In genomic region chr17:33802221-33802620, GRCm38 (mm10) we compare ENCODE assay signal across 11 mouse cellular contexts. TPM values are rescaled to one million over a fixed set of nuclear protein-coding genes. Genes with fewer than 3 reads are reported as not detected.
A peak's percentile ranks its signal among the peaks of the same experiment; 100 is the strongest.
DNase-seq lines count a peak whose midpoint lies in the region; ATAC-seq and TF ChIP-seq lines count a peak whose summit lies in the region.
"Had no signal": no experiment of that assay in that cellular context is flagged by ENCODE, and none has a peak within 500 bp of the region (broad histone marks: within the 10 kb centered on the region; RNA-seq: fewer than 3 reads in every experiment).

No protein-coding gene starts in this region.

- H3K4me1 ChIP-seq in heart, adult 2 months (ENCODE audit: control insufficient read depth, insufficient read depth, low read length), result no peaks in the 10 kb centered on the region; the same call in 1 of the 2 replicates
- no peaks in the 10 kb centered on the region for H3K4me1 ChIP-seq in midbrain, postnatal 0 days (ENCODE audit: insufficient read depth, low read length)
- no peaks in the 10 kb centered on the region for H3K4me1 ChIP-seq in midbrain, embryonic 16.5 days (ENCODE audit: control insufficient read depth, insufficient read depth, low read length)
- H3K4me1 ChIP-seq in stomach, postnatal 0 days (replicated peaks; ENCODE audit: control insufficient read depth, insufficient read depth), result no peaks in the 10 kb centered on the region
- H3K4me1 ChIP-seq: embryonic facial prominence, embryonic 13.5 days had no signal

- intact Hi-C loops in heart, adult 2 months (cut with DNase I), result loop anchor here (1.0 to 5.0 kb wide), 2 partner anchors 56 to 365 kb away; no protein-coding TSS in a partner anchor
- intact Hi-C loops in heart, postnatal 14 days (cut with DNase I), result loop anchor here (5.0 to 10.0 kb wide), 4 partner anchors 75 to 365 kb away; no protein-coding TSS in a partner anchor
- intact Hi-C loops in heart, postnatal 36 days (cut with DNase I), result loop anchor here (1.0 to 2.0 kb wide), 2 partner anchors 56 to 361 kb away; no protein-coding TSS in a partner anchor

- peak; percentile 73 for TF ChIP-seq CTCF in heart, adult 2 months (IDR thresholded peaks at IDR 0.05)
- TF ChIP-seq CTCF in midbrain, postnatal 0 days (IDR thresholded peaks at IDR 0.05), result peak; percentile 74
- TF ChIP-seq CTCF in brain, embryonic 14.5 days (IDR thresholded peaks at IDR 0.05; ENCODE audit: borderline replicate concordance, extremely low read depth, insufficient read depth, insufficient read length), result peak; percentile 32; the same call in 1 of the 2 replicates
- peak; percentile 75 for TF ChIP-seq CTCF in stomach, postnatal 0 days (IDR thresholded peaks at IDR 0.05; ENCODE audit: low read depth)

- no peak overlapping the region for H3K4me3 ChIP-seq in heart, adult 2 months
- H3K4me3 ChIP-seq in midbrain, postnatal 0 days (ENCODE audit: low read depth, low read length), result no peak overlapping the region
- H3K4me3 ChIP-seq in midbrain, embryonic 16.5 days (ENCODE audit: low read depth, low read length), result no peak overlapping the region
- no peak overlapping the region for H3K4me3 ChIP-seq in stomach, postnatal 0 days (ENCODE audit: low read depth, low read length)
- H3K4me3 ChIP-seq: embryonic facial prominence, embryonic 13.5 days had no signal

- H3K9ac ChIP-seq in heart, adult 2 months (ENCODE audit: low read depth, low read length), result no peak overlapping the region
- H3K9ac ChIP-seq in midbrain, postnatal 0 days (replicated peaks; ENCODE audit: low read length, poor library complexity, severe bottlenecking), result no peak overlapping the region
- no peak overlapping the region for H3K9ac ChIP-seq in midbrain, embryonic 16.5 days (ENCODE audit: low read depth, low read length)
- H3K9ac ChIP-seq in stomach, postnatal 0 days (ENCODE audit: low read length), result no peak overlapping the region
- H3K9ac ChIP-seq: embryonic facial prominence, embryonic 13.5 days had no signal

- H3K27ac ChIP-seq in heart, adult 2 months, result no peak overlapping the region
- H3K27ac ChIP-seq in midbrain, postnatal 0 days (ENCODE audit: low read depth, low read length), result no peak overlapping the region
- H3K27ac ChIP-seq in midbrain, embryonic 16.5 days (ENCODE audit: low read length), result no peak overlapping the region
- no peak overlapping the region for H3K27ac ChIP-seq in stomach, postnatal 0 days (replicated peaks)
- H3K27ac ChIP-seq: embryonic facial prominence, embryonic 13.5 days had no signal

- no peak overlapping the region for H3K4me2 ChIP-seq in midbrain, postnatal 0 days (ENCODE audit: low read depth, low read length, poor library complexity, severe bottlenecking)
- H3K4me2 ChIP-seq in midbrain, embryonic 16.5 days (ENCODE audit: low read length), result no peak overlapping the region
- no peak overlapping the region for H3K4me2 ChIP-seq in stomach, postnatal 0 days (replicated peaks; ENCODE audit: low read depth)
- H3K4me2 ChIP-seq: embryonic facial prominence, embryonic 13.5 days had no signal

- no peaks in the 10 kb centered on the region for H3K27me3 ChIP-seq in heart, adult 2 months (ENCODE audit: control insufficient read depth, insufficient read depth, low read length)
- H3K27me3 ChIP-seq in midbrain, postnatal 0 days (ENCODE audit: insufficient read depth, low read length), result no peaks in the 10 kb centered on the region
- no peaks in the 10 kb centered on the region; the same call in 1 of the 2 replicates for H3K27me3 ChIP-seq in midbrain, embryonic 16.5 days (ENCODE audit: control insufficient read depth, insufficient read depth, low read depth, low read length)
- no peaks in the 10 kb centered on the region for H3K27me3 ChIP-seq in stomach, postnatal 0 days (ENCODE audit: control insufficient read depth, insufficient read depth, low read length)
- H3K27me3 ChIP-seq: embryonic facial prominence, embryonic 13.5 days had no signal

- 1% methylated on average over 2 of the region's 2 CpGs for WGBS in heart, adult 2 months
- 10% methylated on average over 2 of the region's 2 CpGs for WGBS in midbrain, postnatal 0 days
- 3% methylated on average over 2 of the region's 2 CpGs for WGBS in midbrain, embryonic 16.5 days
- 2% methylated on average over 2 of the region's 2 CpGs for WGBS in stomach, postnatal 0 days

- H3K79me2 ChIP-seq in heart, adult 2 months (replicated peaks; ENCODE audit: control insufficient read depth, insufficient read depth, low read length), result no peaks in the 10 kb centered on the region

- TF ChIP-seq POLR2A in heart, adult 2 months (IDR thresholded peaks at IDR 0.05; ENCODE audit: insufficient read depth, low read depth, low read length), result no peak
- TF ChIP-seq POLR2A in brain, embryonic 14.5 days (IDR thresholded peaks at IDR 0.05; ENCODE audit: borderline replicate concordance, extremely low read depth, insufficient read depth, insufficient read length, poor library complexity, severe bottlenecking), result no peak

- H3K36me3 ChIP-seq in heart, adult 2 months (ENCODE audit: control insufficient read depth, insufficient read depth, low read length), result no peaks in the 10 kb centered on the region
- H3K36me3 ChIP-seq in midbrain, postnatal 0 days (ENCODE audit: insufficient read depth, low read length), result no peaks in the 10 kb centered on the region
- no peaks in the 10 kb centered on the region for H3K36me3 ChIP-seq in midbrain, embryonic 16.5 days (ENCODE audit: control insufficient read depth, insufficient read depth, low read length)
- H3K36me3 ChIP-seq in stomach, postnatal 0 days (ENCODE audit: control insufficient read depth, insufficient read depth, low read length), result no peaks in the 10 kb centered on the region
- H3K36me3 ChIP-seq: embryonic facial prominence, embryonic 13.5 days had no signal

- no peak for TF ChIP-seq EP300 in heart, adult 2 months (IDR thresholded peaks at IDR 0.05; ENCODE audit: insufficient read depth, low read depth, low read length)
- no peak for TF ChIP-seq EP300 in stomach, postnatal 0 days (optimal IDR thresholded peaks at IDR 0.05)

- no peak for DNase-seq in heart, adult 2 months
- no peak for DNase-seq in heart, postnatal 14 days
- peak; percentile 24 for DNase-seq in midbrain, postnatal 0 days (ENCODE audit: low spot score)
- peak; percentile 45 for DNase-seq in brain, embryonic 14.5 days (ENCODE audit: low read depth)
- DNase-seq in stomach, postnatal 0 days (ENCODE audit: low spot score), result no peak
- no peak for DNase-seq in heart, postnatal 36 days
- no peak for DNase-seq in T-cell, adult 2 months (ENCODE audit: low spot score)
- DNase-seq: lung, postnatal 14 days; right cerebral cortex, postnatal 25 days had no signal

- no peaks in the 10 kb centered on the region for H3K9me3 ChIP-seq in midbrain, postnatal 0 days (ENCODE audit: low read length)
- no peaks in the 10 kb centered on the region for H3K9me3 ChIP-seq in midbrain, embryonic 16.5 days (replicated peaks; ENCODE audit: control insufficient read depth, low read length, poor library complexity, severe bottlenecking)
- no peaks in the 10 kb centered on the region for H3K9me3 ChIP-seq in stomach, postnatal 0 days (ENCODE audit: control insufficient read depth, low read length)
- H3K9me3 ChIP-seq: embryonic facial prominence, embryonic 13.5 days had no signal

- ATAC-seq in midbrain, postnatal 0 days (ENCODE audit: low FRiP score), result no peak
- no peak for ATAC-seq in midbrain, embryonic 16.5 days
- ATAC-seq in stomach, postnatal 0 days (ENCODE audit: low FRiP score, low TSS enrichment), result no peak

RNA-seq across cellular contexts. Expression of gene Kank3, which starts 8.1 kb away (rescaled TPM):
- total RNA-seq in heart, adult 2 months (2021), result 10 to 100 TPM; 54.6 to 61.0 TPM
- 139 and 168 TPM in 2 replicates for polyA plus RNA-seq in heart, adult 2 months (2012; rRNA removed)
- 100 to 1,000 TPM in 1 of 2 experiments, 10 to 100 TPM in 1; 96.9 to 104 TPM for total RNA-seq in heart, postnatal 14 days (2021)
- total RNA-seq in midbrain, postnatal 0 days (2014; rRNA removed), result 19.8 and 38.4 TPM in 2 replicates
- polyA plus RNA-seq in midbrain, postnatal 0 days (2015; fragmentation: Nextera tagmentation; extraction: Ambion mirVana), result 46.2 and 50.0 TPM in 2 replicates
- 49.0 and 52.6 TPM in 2 replicates for polyA plus RNA-seq in midbrain, embryonic 16.5 days (2015; fragmentation: Nextera tagmentation; extraction: Ambion mirVana)
- polyA plus RNA-seq in brain, embryonic 14.5 days (2012; rRNA removed), result 50.7 and 61.9 TPM in 2 replicates
- polyA plus RNA-seq in stomach, postnatal 0 days (2015; fragmentation: Nextera tagmentation; extraction: Ambion mirVana), result 17.1 and 20.3 TPM in 2 replicates
- 10 to 100 TPM; 55.7 to 81.7 TPM for total RNA-seq in heart, postnatal 36 days (2021)

RNA-seq across cellular contexts. Expression of gene Angptl4, which starts 20.6 kb away (rescaled TPM):
- total RNA-seq in heart, adult 2 months (2021), result 1 to 10 TPM; 4.7 to 7.2 TPM
- polyA plus RNA-seq in heart, adult 2 months (2012; rRNA removed), result 13.2 and 18.9 TPM in 2 replicates
- total RNA-seq in heart, postnatal 14 days (2021), result 10 to 100 TPM; 20.5 to 31.6 TPM
- 21.4 and 22.5 TPM in 2 replicates for total RNA-seq in midbrain, postnatal 0 days (2014; rRNA removed)
- 27.5 and 33.5 TPM in 2 replicates for polyA plus RNA-seq in midbrain, postnatal 0 days (2015; fragmentation: Nextera tagmentation; extraction: Ambion mirVana)
- polyA plus RNA-seq in midbrain, embryonic 16.5 days (2015; fragmentation: Nextera tagmentation; extraction: Ambion mirVana), result 16.8 and 17.4 TPM in 2 replicates
- polyA plus RNA-seq in brain, embryonic 14.5 days (2012; rRNA removed), result 9.8 and 10.6 TPM in 2 replicates
- 31.3 and 42.4 TPM in 2 replicates for polyA plus RNA-seq in stomach, postnatal 0 days (2015; fragmentation: Nextera tagmentation; extraction: Ambion mirVana)
- 10 to 100 TPM; 18.2 to 58.8 TPM for total RNA-seq in heart, postnatal 36 days (2021)

RNA-seq across cellular contexts. Expression of gene Rps28, which starts 22.1 kb away (rescaled TPM):
- total RNA-seq in heart, adult 2 months (2021), result 100 to 1,000 TPM; 683 to 757 TPM
- 329 and 480 TPM in 2 replicates for polyA plus RNA-seq in heart, adult 2 months (2012; rRNA removed)
- 100 to 1,000 TPM; 736 to 815 TPM for total RNA-seq in heart, postnatal 14 days (2021)
- total RNA-seq in midbrain, postnatal 0 days (2014; rRNA removed), result 348 and 379 TPM in 2 replicates
- 513 and 564 TPM in 2 replicates for polyA plus RNA-seq in midbrain, postnatal 0 days (2015; fragmentation: Nextera tagmentation; extraction: Ambion mirVana)
- 407 and 416 TPM in 2 replicates for polyA plus RNA-seq in midbrain, embryonic 16.5 days (2015; fragmentation: Nextera tagmentation; extraction: Ambion mirVana)
- 1,048 and 1,174 TPM in 2 replicates for polyA plus RNA-seq in brain, embryonic 14.5 days (2012; rRNA removed)
- 1,008 and 1,055 TPM in 2 replicates for polyA plus RNA-seq in stomach, postnatal 0 days (2015; fragmentation: Nextera tagmentation; extraction: Ambion mirVana)
- total RNA-seq in heart, postnatal 36 days (2021), result 100 to 1,000 TPM; 764 to 784 TPM

RNA-seq across cellular contexts. Expression of gene Ndufa7, which starts 22.2 kb away (rescaled TPM):
- total RNA-seq in heart, adult 2 months (2021), result 100 to 1,000 TPM; 609 to 707 TPM
- polyA plus RNA-seq in heart, adult 2 months (2012; rRNA removed), result 755 and 759 TPM in 2 replicates
- total RNA-seq in heart, postnatal 14 days (2021), result 100 to 1,000 TPM; 544 to 555 TPM
- 211 and 345 TPM in 2 replicates for total RNA-seq in midbrain, postnatal 0 days (2014; rRNA removed)
- polyA plus RNA-seq in midbrain, postnatal 0 days (2015; fragmentation: Nextera tagmentation; extraction: Ambion mirVana), result 501 and 560 TPM in 2 replicates
- 428 and 439 TPM in 2 replicates for polyA plus RNA-seq in midbrain, embryonic 16.5 days (2015; fragmentation: Nextera tagmentation; extraction: Ambion mirVana)
- 327 and 425 TPM in 2 replicates for polyA plus RNA-seq in brain, embryonic 14.5 days (2012; rRNA removed)
- 497 TPM in 2 replicates for polyA plus RNA-seq in stomach, postnatal 0 days (2015; fragmentation: Nextera tagmentation; extraction: Ambion mirVana)
- total RNA-seq in heart, postnatal 36 days (2021), result 100 to 1,000 TPM; 648 to 672 TPM

RNA-seq across cellular contexts. Expression of gene Cd320, which starts 40.7 kb away (rescaled TPM):
- total RNA-seq in heart, adult 2 months (2021), result 10 to 100 TPM; 27.8 to 34.3 TPM
- 36.1 and 46.9 TPM in 2 replicates for polyA plus RNA-seq in heart, adult 2 months (2012; rRNA removed)
- 10 to 100 TPM; 25.0 to 26.6 TPM for total RNA-seq in heart, postnatal 14 days (2021)
- 24.4 and 26.7 TPM in 2 replicates for total RNA-seq in midbrain, postnatal 0 days (2014; rRNA removed)
- 46.8 and 50.0 TPM in 2 replicates for polyA plus RNA-seq in midbrain, postnatal 0 days (2015; fragmentation: Nextera tagmentation; extraction: Ambion mirVana)
- 49.9 and 52.4 TPM in 2 replicates for polyA plus RNA-seq in midbrain, embryonic 16.5 days (2015; fragmentation: Nextera tagmentation; extraction: Ambion mirVana)
- 41.6 and 49.6 TPM in 2 replicates for polyA plus RNA-seq in brain, embryonic 14.5 days (2012; rRNA removed)
- 32.7 and 38.2 TPM in 2 replicates for polyA plus RNA-seq in stomach, postnatal 0 days (2015; fragmentation: Nextera tagmentation; extraction: Ambion mirVana)
- total RNA-seq in heart, postnatal 36 days (2021), result 10 to 100 TPM; 28.6 to 34.6 TPM

Comparison
In these comparisons a context has a peak if more than half of its experiments do, and no peak if none do; other contexts are left out.
1. DNase-seq: peak in midbrain, postnatal 0 days (single experiment) and brain, embryonic 14.5 days (single experiment); none in heart, adult 2 months (0 of 2), heart, postnatal 14 days (0 of 2), stomach, postnatal 0 days (single experiment), heart, postnatal 36 days (0 of 2) and T-cell, adult 2 months (single experiment).
2. Peak in every context shown above with its lines, with median percentiles within 50 percentile points of each other: CTCF ChIP-seq.